Mouse (Mus musculus) lung, postnatal 4 days (tissue): Measurements from ENCODE around the gene Dnajc5.

Experiments
- DNase-seq, 2 experiments: peaks; one replicate each; pipeline ENCODE4 v3.0.0; 2021

The Dnajc5 gene

DNA sequence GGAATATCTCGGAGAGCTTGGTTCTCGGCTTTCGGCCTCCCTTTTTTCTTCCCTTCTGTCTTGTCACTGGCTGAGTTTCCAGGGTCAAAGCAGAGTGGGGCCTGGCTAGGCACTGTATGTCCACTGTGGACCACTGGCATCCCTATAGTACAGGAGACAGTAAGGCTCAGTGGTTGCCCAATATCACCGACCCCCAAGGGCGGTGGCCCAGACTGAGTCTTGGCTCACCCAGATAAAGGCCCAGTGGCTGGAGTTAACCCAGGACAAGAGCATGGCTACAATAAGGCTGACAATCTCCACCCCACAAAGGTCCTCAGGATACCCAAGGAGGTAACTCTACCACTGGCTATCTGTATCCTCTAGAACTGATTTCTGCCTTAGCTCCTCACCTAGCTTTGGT, 70.2 kb downstream of the Dnajc5 start:
- DNase-seq = no peak

DNA sequence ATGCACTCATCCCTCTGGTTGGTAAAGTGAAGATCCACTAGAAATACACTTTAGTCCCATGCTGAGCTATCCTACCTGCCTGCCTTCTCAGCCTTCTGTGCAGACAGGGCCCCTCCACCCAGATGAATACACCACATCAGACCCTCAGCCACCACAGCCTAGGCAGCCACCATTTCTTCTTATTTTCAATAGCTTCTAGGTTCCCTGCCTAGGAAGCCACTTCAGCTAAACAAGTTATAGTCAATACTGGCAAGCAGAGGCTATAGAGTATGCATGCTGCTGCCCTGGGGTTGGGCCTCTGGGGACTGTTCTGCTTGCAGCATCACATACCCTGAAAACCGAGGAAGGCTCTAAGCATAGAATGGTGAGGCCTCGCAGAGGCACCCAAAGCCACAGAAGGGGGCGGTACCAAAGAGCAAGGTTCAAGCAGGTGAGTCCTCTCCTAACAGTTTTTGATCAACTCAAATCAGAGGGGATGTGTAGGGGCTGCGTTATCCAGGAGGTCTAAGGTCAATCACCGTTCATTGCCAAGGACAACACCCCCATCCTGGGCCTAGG, 71.3 kb downstream of the Dnajc5 start, which contains the start of gene Prpf6:
Gene Prpf6, plus strand, starts transcription at position 341 of the 558 bp plus-strand sequence.
- DNase-seq = peak in 1 of 2 experiments; percentile 25

DNA sequence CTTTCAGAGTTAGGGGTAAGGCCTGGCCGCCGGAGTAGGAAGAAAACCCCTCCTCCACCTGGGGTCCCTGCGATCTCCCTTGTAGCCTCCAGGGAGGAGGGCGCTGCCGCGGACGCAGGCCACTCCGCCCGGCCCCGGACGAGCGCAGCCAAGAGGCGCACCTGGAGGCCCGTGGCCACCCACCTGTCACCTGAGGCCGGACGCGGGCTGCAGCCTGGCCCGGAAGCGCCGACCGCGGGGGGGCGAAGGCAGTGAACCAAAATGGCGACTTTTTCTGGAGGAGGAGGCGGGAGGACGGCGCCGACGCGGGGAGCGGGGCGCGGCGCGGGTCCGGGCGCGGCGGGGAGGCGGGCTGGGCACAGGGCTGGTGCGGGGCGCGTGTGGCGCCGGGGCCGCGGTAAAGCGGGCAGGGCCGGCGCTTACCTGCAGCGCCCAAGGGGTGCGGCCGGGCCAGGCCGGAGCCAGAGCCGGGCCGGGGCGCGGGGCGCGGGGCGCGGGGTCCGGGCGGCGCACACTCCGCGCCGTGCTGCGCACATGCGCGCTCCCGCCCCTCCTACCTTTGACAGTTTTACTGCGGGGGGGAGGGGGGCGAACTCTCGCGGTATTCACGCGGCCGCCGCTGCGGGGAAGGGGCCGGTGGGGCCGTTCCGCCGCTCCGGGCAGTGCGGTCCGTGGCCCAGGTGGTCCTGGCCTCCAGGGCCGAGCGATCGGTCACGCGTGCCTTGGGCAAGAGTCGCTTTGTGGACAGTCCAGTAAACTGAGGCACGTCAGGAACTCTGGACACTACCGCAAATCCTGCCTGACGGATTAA, 72.2 kb downstream of the Dnajc5 start, which contains the start of gene Zfp512b:
Gene Zfp512b, minus strand, starts transcription at position 573 of the 811 bp plus-strand sequence.
- DNase-seq = peak; percentile 78 to 83

DNA sequence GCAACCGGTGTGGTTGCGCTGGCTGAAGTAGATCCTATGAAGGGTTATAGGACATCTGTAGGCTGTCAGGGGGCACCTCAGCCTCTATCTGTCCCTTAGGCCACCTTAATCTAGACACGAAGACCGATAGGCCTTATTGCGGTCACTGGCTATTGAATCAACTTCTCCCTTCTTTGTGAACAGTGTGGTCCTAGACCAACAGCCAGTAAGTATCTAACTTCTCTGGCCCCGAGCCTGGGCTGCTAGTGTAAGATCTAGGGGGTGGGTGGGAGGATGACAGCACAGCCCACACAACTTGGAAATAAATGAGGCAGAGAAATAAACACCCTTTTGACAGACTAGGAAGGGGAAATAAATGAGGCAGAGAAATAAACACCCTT, 72.7 kb downstream of the Dnajc5 start:
- no peak for DNase-seq

DNA sequence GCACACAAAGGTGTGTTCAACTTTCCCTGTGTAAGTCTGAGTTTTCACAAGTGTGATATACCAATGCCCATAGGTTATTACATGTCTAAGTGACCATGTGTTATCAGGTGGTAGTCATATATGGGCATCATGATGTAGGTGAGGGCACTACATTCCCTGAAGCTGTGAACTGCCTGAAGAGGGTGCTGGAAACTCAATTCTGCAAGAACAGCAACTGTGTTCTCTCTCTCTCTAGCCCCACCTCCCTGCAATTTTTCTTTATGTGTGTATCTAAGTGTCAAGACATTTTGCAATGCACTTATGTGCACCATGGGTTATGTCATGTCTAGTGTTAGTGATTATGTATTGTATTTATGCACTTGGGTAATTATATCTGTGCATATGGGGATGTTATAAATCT, 73.7 kb downstream of the Dnajc5 start:
- peak in 1 of 2 experiments; percentile 3 for DNase-seq

DNA sequence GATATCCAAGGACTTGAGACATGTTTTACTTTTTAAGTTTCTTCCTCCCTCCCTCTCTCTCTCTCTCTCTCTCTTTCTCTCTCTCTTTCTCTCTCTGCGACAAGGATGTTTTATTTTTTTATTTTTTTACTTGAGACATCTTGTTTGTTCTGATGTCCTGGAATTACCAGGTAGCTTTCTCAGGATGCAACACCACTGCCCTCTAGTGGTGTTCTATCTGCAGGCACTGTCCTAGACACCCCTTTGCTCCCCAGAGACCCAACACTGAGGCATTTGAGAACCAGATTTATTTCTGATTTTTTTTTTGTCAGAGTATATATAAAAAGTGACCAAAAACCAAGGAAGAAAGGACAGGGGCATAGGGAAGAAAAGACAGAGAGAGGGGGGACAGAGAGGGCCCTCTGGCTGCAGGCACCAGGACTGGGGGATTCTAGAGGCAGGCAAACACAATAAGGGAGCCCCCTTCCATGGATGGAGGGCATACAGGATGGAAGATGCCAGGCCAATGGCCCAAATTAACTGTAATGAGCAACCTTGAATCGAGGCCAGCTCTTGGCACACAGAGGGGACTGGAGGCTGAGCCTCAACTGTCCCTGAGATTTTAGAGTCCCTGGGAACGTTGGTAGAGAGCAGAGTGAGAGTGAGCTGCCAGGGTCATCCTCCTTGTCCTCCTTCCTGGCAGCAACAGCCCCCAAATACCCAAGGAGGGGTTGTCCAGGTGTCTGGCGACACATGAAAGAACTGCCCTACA, 74.8 kb downstream of the Dnajc5 start:
- DNase-seq = peak in 1 of 2 experiments; percentile 46

DNA sequence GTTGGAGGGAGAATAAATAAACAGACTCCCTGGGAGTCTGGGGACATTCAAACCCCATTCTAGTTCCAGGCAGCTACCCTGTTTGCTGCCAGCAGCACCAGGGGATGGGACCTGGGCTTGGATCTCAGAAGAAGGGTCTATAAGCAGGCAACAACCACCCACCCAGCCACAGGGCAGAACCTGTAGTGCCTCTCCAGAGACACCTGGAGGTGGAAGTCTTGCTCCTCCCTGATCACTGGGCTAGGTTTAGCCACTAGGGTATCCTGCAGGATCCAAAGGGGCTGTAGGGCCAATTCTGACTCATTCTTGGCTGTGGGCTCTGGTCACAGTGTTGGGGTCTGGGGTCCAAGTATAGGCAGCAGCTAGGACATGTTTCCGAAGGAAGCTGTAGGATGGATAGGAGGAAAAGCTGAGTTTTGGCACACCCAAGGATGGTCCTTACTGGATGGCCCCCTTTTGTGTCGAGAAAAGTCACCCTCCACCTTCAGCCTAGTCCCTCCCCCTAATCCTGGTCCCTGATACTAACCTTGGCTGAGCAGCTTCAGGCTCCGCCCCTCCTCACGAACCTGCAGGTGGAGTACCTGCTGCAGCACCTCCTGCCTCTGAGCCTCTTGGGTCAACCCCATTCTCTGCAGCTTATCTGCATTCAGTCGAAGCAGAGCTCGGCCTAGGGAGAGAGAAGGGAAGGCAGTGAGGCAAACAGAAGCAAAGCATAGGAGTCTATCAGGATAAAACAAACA, 76.1 kb downstream of the Dnajc5 start:
- DNase-seq = peak; percentile 3 to 21

DNA sequence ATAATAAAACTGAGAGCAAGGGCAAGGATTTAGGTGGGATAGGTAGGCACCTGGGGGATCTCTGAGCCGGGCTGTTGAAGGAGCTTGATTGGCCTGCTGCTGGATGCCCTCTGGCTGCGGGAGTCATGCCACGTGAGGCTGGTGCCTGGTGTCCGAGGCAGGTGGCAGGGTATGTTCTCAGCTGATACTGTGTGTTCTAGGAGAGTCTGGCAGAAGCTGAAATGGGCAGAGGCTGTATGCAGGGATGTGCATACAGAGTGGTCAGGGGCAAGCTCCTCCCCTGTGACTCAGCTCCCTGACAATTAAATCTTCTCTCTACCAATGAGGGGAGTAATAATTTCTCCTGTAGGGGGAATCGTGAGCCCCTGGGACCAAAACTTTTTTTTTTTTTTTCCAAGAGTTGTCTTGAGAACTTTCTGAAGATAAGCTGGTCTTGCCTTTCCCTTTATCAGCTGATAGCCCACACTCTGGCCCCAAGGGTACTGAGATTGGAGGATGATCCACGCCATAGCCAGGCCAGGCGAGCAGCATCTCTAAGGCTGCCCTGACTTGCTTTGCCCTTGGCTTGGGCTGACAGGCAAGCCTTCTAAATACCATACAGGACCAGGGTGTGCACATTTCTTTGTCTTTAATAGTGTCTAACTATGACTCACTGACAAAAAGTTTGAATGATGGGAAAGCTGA, 77.2 kb downstream of the Dnajc5 start:
- peak in 1 of 2 experiments; percentile 21 for DNase-seq

DNA sequence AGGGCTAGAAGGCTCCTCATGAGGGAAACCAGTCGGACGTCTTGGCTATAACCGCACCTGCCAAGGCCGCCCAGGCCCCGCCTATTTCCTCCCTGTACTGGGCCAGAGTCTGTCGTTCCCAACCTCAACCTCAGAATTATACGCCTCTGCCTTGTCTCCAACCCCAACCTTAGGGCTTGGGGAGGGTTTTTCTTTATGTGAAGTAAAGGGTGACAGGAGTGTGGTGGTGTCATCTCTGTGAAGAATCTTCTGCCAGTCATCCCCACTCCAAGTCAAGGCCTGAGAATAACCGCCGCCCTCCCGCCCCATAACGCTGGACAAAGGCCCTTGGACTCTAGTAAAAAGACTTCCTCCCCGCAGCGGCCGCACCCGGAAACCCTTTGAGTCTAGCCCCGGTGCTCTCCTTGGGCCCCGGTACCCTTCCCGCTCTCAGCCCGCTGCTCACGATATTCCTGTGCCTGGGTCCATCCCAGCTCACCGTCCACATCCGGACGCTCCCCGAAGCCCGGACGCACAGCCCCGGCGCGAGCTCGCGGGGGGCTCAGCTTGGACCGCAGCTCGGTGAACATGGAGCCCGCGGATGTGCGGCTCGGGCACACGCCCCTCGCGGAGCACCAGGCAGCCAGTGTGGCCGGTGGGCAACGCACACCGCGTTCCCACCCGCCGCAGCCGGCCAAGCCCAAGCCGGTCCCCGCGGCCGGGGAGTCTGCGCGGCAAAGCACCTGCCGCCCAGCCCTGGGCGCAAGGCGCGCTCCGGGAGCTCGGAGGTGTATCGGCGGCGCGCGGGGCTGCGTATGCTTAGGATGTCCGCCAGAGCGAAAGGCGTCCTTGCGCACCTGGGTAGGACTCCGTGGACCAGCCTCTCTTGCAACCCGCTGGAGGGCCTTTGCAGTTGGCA, 78.4 kb downstream of the Dnajc5 start, which contains the start of gene Samd10:
Gene Samd10, minus strand, starts transcription at position 759 of the 898 bp plus-strand sequence.
- peak; percentile 73 to 80 for DNase-seq

DNA sequence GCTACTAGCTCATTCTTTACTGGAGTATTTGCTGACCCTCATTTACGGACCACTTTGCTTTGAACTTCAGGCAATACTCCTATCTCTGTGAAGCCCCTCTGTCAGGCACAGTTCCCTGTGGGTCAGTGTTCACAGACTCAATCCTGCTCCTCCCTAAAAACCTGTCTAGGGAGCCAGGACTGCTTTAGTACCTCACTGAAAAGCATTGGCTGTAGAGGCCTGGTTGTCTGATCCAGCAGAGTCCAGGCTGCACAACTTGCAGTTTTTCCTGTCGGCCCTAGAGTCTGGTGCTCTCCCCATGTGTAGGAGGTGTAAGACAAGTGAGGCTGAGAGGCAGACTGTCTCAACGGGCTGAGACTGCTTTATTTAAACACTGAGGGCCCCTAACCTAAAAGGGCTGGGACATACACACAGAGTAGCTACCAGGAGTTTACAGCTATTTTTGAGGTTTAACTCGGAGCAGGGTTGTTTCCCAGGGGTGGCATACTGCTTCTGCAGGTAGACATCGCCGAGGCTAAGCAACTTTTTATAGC, 80.0 kb downstream of the Dnajc5 start:
- DNase-seq = no peak

DNA sequence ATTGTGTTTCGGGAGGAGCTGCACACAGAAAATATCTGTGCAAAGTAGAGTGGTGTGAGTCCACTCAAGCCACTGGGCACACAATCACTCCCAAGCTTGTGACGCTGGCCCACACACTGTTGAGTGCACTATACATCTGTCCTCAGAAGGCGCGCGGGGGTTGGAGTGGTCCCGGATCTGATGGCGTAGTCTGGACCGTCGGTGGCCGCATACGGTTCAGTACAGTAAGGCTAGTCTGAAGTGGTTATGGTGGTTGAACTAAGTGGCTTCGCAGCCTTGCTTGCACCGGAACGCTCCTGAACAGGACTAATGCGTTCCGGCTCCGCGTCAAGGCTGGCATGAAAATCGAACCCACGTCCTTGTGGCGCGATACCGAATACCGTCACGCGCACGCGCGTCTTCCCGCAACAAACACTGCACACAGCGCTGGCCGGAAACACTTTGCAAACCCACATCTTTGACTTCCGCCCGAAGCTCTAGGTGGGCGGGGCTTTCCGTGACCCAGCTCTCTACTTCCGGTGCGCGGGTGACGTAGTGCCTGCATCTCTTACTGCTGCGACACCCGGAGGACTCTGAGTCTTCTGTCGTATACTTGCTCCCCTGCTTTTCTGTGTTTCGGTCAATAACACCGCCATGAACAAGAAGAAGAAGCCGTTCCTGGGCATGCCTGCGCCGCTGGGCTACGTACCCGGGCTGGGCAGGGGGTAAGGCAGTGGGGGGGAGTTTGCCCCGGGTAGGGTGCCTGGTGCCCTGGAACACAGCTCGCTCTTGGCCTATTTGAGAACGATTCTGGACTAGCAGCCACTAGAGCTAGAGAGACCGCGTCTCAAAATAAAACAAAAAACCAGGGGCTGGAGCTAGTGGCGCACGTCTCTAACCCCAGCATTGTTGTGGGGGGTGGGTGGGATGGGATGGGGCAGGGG, 80.8 kb downstream of the Dnajc5 start:
- peak; percentile 97 for DNase-seq

DNA sequence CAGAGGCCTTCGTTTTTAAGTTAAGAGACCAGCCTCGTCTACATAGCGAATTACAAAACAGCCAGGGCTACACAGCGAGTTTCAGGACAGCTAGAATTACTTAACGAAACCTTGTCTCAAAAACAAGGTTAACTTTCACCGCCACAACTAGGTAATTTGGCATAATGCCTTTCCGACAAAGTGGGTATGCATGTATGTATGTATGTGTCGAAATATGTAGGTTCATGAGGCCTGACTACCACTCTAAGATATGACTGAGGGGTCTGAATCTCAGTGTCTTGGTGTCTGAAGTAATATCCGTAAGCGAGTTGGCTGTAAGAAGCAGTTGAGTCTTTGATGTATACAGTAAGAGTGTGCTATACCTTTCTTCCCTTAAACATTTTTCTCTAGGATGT, 81.5 kb downstream of the Dnajc5 start:
- DNase-seq = no peak

DNA sequence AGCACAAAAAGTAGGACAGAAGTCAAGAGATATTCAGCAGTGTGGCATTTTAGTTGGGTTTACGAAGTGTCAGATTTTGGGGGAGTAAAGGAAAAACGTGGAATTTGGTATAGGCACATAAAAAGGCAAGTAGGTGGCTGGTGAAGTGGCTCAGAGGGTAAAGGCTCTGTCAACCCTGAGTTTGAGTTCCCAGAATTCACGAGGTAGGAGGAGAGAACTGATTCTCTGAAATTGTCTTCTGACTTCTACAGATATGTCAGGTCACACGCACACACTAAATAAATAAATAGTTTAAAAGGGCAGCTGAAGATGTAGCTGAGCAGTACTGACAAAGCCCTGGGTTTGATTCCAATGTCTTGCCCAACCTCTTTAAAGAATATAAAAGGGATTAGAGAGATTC, 82.1 kb downstream of the Dnajc5 start:
- no peak for DNase-seq
